Mouse (Mus musculus): ENCODE results near the gene Abl1.
"Not testable (repeated sequence)": the region's sequence is repeated elsewhere in the genome, so short reads cannot be mapped to it uniquely, and the experiment has no call there.

Abl1 gene

GRCm38 (mm10) chr2:31688074-31688925, at the start of gene Abl1:
Gene Abl1, plus strand, starts transcription at chr2:31688376.
- ATAC-seq (ENCODE audit: insufficient number of reproducible peaks, low FRiP score, low TSS enrichment): peak; percentile 100

- ATAC-seq (ENCODE audit: insufficient number of reproducible peaks, low FRiP score, low TSS enrichment): no peak
These were observed 49.4 kb upstream of the Abl1 start for GRCm38 (mm10) chr2:31638581-31639465.

- no peak for ATAC-seq (ENCODE audit: insufficient number of reproducible peaks, low FRiP score, low TSS enrichment)
These were observed 48.8 kb upstream of the Abl1 start for GRCm38 (mm10) chr2:31639466-31639760.

GRCm38 (mm10) chr2:31639901-31640608, 48.1 kb upstream of the Abl1 start, which contains the start of gene Prdm12:
Gene Prdm12, plus strand, starts transcription at chr2:31640037.
- ATAC-seq (ENCODE audit: insufficient number of reproducible peaks, low FRiP score, low TSS enrichment): no peak

GRCm38 (mm10) chr2:31640609-31641507, 47.3 kb upstream of the Abl1 start:
- ATAC-seq (ENCODE audit: insufficient number of reproducible peaks, low FRiP score, low TSS enrichment): no peak

GRCm38 (mm10) chr2:31641508-31641830, 46.7 kb upstream of the Abl1 start:
- ATAC-seq (ENCODE audit: insufficient number of reproducible peaks, low FRiP score, low TSS enrichment): no peak

GRCm38 (mm10) chr2:31641929-31642328, 46.2 kb upstream of the Abl1 start:
- no peak for ATAC-seq (ENCODE audit: insufficient number of reproducible peaks, low FRiP score, low TSS enrichment)

GRCm38 (mm10) chr2:31653971-31654853, 34.0 kb upstream of the Abl1 start:
- no peak for ATAC-seq (ENCODE audit: insufficient number of reproducible peaks, low FRiP score, low TSS enrichment)

- ATAC-seq (ENCODE audit: insufficient number of reproducible peaks, low FRiP score, low TSS enrichment): no peak
These were observed 33.2 kb upstream of the Abl1 start for GRCm38 (mm10) chr2:31654854-31655559.

- no peak for ATAC-seq (ENCODE audit: insufficient number of reproducible peaks, low FRiP score, low TSS enrichment)
These were observed 31.8 kb upstream of the Abl1 start for GRCm38 (mm10) chr2:31656374-31656773.

GRCm38 (mm10) chr2:31662939-31663803, 25.0 kb upstream of the Abl1 start:
- ATAC-seq (ENCODE audit: insufficient number of reproducible peaks, low FRiP score, low TSS enrichment): no peak

GRCm38 (mm10) chr2:31663804-31664180, 24.4 kb upstream of the Abl1 start:
- ATAC-seq (ENCODE audit: insufficient number of reproducible peaks, low FRiP score, low TSS enrichment): no peak

- ATAC-seq (ENCODE audit: insufficient number of reproducible peaks, low FRiP score, low TSS enrichment): no peak
These were observed 20.8 kb upstream of the Abl1 start for GRCm38 (mm10) chr2:31667332-31667731.

GRCm38 (mm10) chr2:31670551-31671035, 17.6 kb upstream of the Abl1 start, which contains the start of gene Exosc2:
Gene Exosc2, plus strand, starts transcription at chr2:31670715.
- peak; percentile 93 for ATAC-seq (ENCODE audit: insufficient number of reproducible peaks, low FRiP score, low TSS enrichment)

GRCm38 (mm10) chr2:31678641-31679040, 9.5 kb upstream of the Abl1 start:
- ATAC-seq (ENCODE audit: insufficient number of reproducible peaks, low FRiP score, low TSS enrichment): no peak

- not testable (repeated sequence) for ATAC-seq (ENCODE audit: insufficient number of reproducible peaks, low FRiP score, low TSS enrichment)
These were observed 7.0 kb upstream of the Abl1 start for GRCm38 (mm10) chr2:31681051-31681707.

All from cerebellum, adult (tissue).